Mouse (Mus musculus) embryonic fibroblast, embryonic 13.5 days (primary cell): Measurements from ENCODE around the gene Dlx2.

Source experiments
- CTCF ChIP-seq: IDR thresholded peaks from 2 replicates; pipeline ENCODE4 v1.5.1; 2011; ENCODE audit warnings: mild to moderate bottlenecking, control low read depth, low read length, moderate library complexity, borderline replicate concordance; ENCODE audit not compliant: insufficient read depth
- POLR2A ChIP-seq: IDR thresholded peaks from 2 replicates; pipeline ENCODE4 v1.6.1; 2011; ENCODE audit warnings: low read depth, mild to moderate bottlenecking, control low read depth, low read length, moderate library complexity

DNA sequence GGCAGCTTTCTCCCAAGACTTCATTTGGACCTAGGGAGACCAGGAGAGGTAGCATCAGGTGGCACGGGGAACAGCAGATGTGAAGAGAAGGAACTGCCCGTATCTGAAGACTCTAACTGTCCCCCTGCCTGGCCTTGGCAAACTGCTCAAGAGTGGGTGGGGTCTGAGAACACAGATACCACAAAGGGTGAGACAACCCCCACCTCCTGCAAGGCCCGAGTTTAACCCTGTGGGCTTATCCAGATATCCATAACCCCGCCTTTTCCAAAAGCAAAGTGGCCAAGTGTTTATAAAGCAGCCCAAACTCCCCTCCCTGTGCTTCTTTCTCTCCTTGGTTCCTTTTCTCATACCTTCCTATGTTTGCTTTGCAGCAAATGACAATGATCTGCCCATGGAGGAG lies 23.1 kb downstream of the Dlx2 start:
- TF ChIP-seq CTCF = no peak
- TF ChIP-seq POLR2A = no peak
